Mouse (Mus musculus) embryo, embryonic 9.5 days (tissue): Measurements from ENCODE around the gene Lamc2.

Source experiments
- DNase-seq: peaks from one replicate; pipeline ENCODE4 v3.0.0-alpha.2; 2017; ENCODE audit errors: extremely low spot score

Gene Lamc2

GRCm38 (mm10) chr1:153127622-153128021 lies 58.6 kb downstream of the Lamc2 start:
- DNase-seq: no peak

GRCm38 (mm10) chr1:153126491-153127381 lies 59.5 kb downstream of the Lamc2 start:
- DNase-seq: no peak

GRCm38 (mm10) chr1:153125287-153126275 lies 60.7 kb downstream of the Lamc2 start:
- DNase-seq: no peak

- no peak for DNase-seq
Observed at GRCm38 (mm10) chr1:153124502-153124901, 61.7 kb downstream of the Lamc2 start.

- no peak for DNase-seq
Observed at GRCm38 (mm10) chr1:153122764-153123163, 63.5 kb downstream of the Lamc2 start.

GRCm38 (mm10) chr1:153121320-153121719 lies 64.9 kb downstream of the Lamc2 start:
- no peak for DNase-seq

- no peak for DNase-seq
Observed at GRCm38 (mm10) chr1:153120544-153120943, 65.7 kb downstream of the Lamc2 start.

GRCm38 (mm10) chr1:153115315-153115714 lies 70.9 kb downstream of the Lamc2 start:
- no peak for DNase-seq

- DNase-seq: no peak
Observed at GRCm38 (mm10) chr1:153111596-153111995, 74.7 kb downstream of the Lamc2 start.

- no peak for DNase-seq
Observed at GRCm38 (mm10) chr1:153109836-153110235, 76.4 kb downstream of the Lamc2 start.

- no peak for DNase-seq
Observed at GRCm38 (mm10) chr1:153109346-153109745, 76.9 kb downstream of the Lamc2 start.

- no peak for DNase-seq
Observed at GRCm38 (mm10) chr1:153107866-153108265, 78.4 kb downstream of the Lamc2 start.

- no peak for DNase-seq
Observed at GRCm38 (mm10) chr1:153104804-153105203, 81.4 kb downstream of the Lamc2 start.

- no peak for DNase-seq
Observed at GRCm38 (mm10) chr1:153103186-153103554, 83.1 kb downstream of the Lamc2 start.

GRCm38 (mm10) chr1:153102296-153103185 lies 83.7 kb downstream of the Lamc2 start:
- no peak for DNase-seq

GRCm38 (mm10) chr1:153101327-153101880 lies 84.8 kb downstream of the Lamc2 start:
- DNase-seq: peak; percentile 51

GRCm38 (mm10) chr1:153100912-153101311 lies 85.3 kb downstream of the Lamc2 start:
- DNase-seq: no peak

GRCm38 (mm10) chr1:153098586-153098985 lies 87.7 kb downstream of the Lamc2 start:
- DNase-seq: no peak

GRCm38 (mm10) chr1:153097017-153097675 lies 89.1 kb downstream of the Lamc2 start:
- no peak for DNase-seq
